Mouse (Mus musculus) small intestine, adult 2 months (tissue): Measurements from ENCODE around the gene Epb42. TPM values are rescaled to one million over a fixed set of nuclear protein-coding genes. Genes with fewer than 3 reads are reported as not detected.
"Not testable (repeated sequence)": the region's sequence is repeated elsewhere in the genome, so short reads cannot be mapped to it uniquely, and the experiment has no call there.

Source experiments
- H3K27ac ChIP-seq: fragments of 200-500 bp; 2 replicates; pipeline ENCODE4 v1.5.1; 2012; ENCODE audit warnings: low read depth, low read length, control low read depth, inconsistent platforms; ENCODE audit not compliant: insufficient read depth
- H3K27me3 ChIP-seq: fragments of 200-500 bp; 2 replicates; pipeline ENCODE4 v1.6.1; 2012; ENCODE audit warnings: mild to moderate bottlenecking, moderate library complexity, low read length, inconsistent platforms; ENCODE audit not compliant: control insufficient read depth, insufficient read depth
- H3K36me3 ChIP-seq: fragments of 200-500 bp; 2 replicates; pipeline ENCODE4 v1.6.1; 2012; ENCODE audit warnings: mild to moderate bottlenecking, low read length, control low read depth, inconsistent platforms; ENCODE audit not compliant: control insufficient read depth, insufficient read depth
- H3K4me1 ChIP-seq: fragments of 200-500 bp; 2 replicates; pipeline ENCODE4 v1.6.1; 2012; ENCODE audit warnings: low read length, inconsistent platforms, mixed read lengths; ENCODE audit not compliant: control insufficient read depth, insufficient read depth, insufficient read length
- H3K4me3 ChIP-seq: fragments of 200-500 bp; 2 replicates; pipeline ENCODE4 v1.5.1; 2012; ENCODE audit warnings: low read depth, mild to moderate bottlenecking, control low read depth, inconsistent platforms, low read length, moderate library complexity
- CTCF ChIP-seq: fragments of 200-500 bp; IDR thresholded peaks from 2 replicates; pipeline ENCODE4 v1.5.1; 2012; ENCODE audit warnings: low read depth, mild to moderate bottlenecking, control low read depth, inconsistent platforms, low read length, moderate library complexity, mixed read lengths; ENCODE audit not compliant: insufficient replicate concordance, insufficient read length; ENCODE audit errors: extremely low read depth
- POLR2A ChIP-seq: fragments of 200-500 bp; IDR thresholded peaks from 2 replicates; pipeline ENCODE4 v1.6.1; 2012; ENCODE audit warnings: low read depth, mild to moderate bottlenecking, control low read depth, inconsistent platforms, low read length, moderate library complexity
- WGBS: fragments of 180-500 bp; shearing (Covaris S2); methylation state at CpG from one replicate; pipeline ENCODE4 v1.1.7; 2018; 5-methylcytosine and 5-hydroxymethylcytosine counted together
- polyA plus RNA-seq: library from polyadenylated mRNA; depleted of rRNA; stranded (reverse); fragments of >200 nt; gene quantifications from 2 replicates; pipeline ENCODE4 v1.2.3, GENCODE M21; 2012; rRNA removed

The Epb42 gene
- polyA plus RNA-seq, 1 experiment = 0.38 TPM

- Histone ChIP-seq H3K36me3 (no peaks in the 10 kb centered on the region), H3K27ac (no peak overlapping the region), H3K27me3 (no peaks in the 10 kb centered on the region), H3K4me3 (no peak overlapping the region), H3K4me1 (peaks cover 3% of the 10 kb centered on the region; the same call in 1 of the 2 replicates)
- TF ChIP-seq CTCF (no peak), POLR2A (no peak)
- 66% methylated on average over 4 of the region's 4 CpGs for WGBS
These were observed 60.6 kb downstream of the Epb42 start for GRCm38 (mm10) chr2:120976308-120976707.

DNA sequence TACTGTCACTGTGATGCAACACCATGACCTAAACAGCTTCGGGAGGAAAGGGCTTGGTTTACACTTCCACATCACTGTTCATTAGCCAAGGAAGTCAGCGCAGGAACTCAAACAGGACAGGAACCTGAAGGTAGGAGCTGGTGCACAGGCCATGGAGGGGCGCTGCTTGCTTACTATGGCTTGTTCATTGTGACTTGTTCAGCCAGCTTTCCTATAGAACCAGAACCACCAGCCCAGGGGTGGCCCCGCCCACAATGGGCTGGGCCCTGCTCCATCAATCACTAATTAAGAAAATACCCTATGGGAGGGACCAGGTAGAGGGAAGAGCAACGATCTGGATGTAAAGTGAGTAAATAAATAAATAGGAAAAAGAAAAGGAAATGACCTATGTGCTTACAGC is 63.9 kb downstream of the Epb42 start:
- WGBS = 18% methylated on average over 5 of the region's 5 CpGs

GRCm38 (mm10) chr2:120972257-120972656 is 64.6 kb downstream of the Epb42 start:
- H3K4me1 ChIP-seq, H3K27me3 ChIP-seq, H3K27ac ChIP-seq, H3K4me3 ChIP-seq, H3K36me3 ChIP-seq: not testable (repeated sequence)
- WGBS = 94% methylated on average over 8 of the region's 8 CpGs

More for the DNA sequence above, 63.9 kb downstream of the Epb42 start:
- no peaks in the 10 kb centered on the region for H3K27me3 ChIP-seq
- no peak for TF ChIP-seq POLR2A
- no peak for TF ChIP-seq CTCF
- no peak overlapping the region for H3K4me3 ChIP-seq
- H3K4me1 ChIP-seq = peaks cover 5% of the 10 kb centered on the region; the same call in 1 of the 2 replicates
- no peaks in the 10 kb centered on the region for H3K36me3 ChIP-seq
- no peak overlapping the region for H3K27ac ChIP-seq

DNA sequence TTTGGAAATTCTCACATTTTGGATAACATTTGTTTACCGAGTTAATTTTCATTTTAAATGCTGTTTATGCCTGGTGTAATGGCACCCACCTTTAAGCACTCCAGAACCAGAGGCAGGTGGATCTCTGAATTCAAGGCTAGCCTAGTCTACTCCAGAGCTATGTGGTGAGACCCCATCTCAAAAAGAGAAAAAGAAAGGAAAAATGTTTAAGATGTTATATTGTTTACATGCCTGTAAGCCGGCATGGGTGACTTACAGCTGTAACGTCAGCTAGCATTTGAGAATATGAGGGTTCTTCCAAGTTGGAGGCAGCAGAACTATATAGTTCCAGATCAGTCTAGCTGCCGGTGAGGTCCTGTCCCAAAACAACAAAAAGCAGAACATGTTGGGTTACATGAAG is 65.1 kb downstream of the Epb42 start:
- TF ChIP-seq POLR2A (no peak), CTCF (no peak)
- 0 out of 2 replicates have a peak, but pooled peaks cover 2% of the 10 kb centered on the region for H3K4me1 ChIP-seq
- H3K27me3 ChIP-seq = no peaks in the 10 kb centered on the region
- no peak overlapping the region for H3K27ac ChIP-seq
- H3K4me3 ChIP-seq = no peak overlapping the region
- H3K36me3 ChIP-seq = no peaks in the 10 kb centered on the region
- 85% methylated on average over 4 of the region's 4 CpGs for WGBS

- Histone ChIP-seq H3K36me3 (no peaks in the 10 kb centered on the region), H3K4me1 (0 out of 2 replicates have a peak, but pooled peaks cover 2% of the 10 kb centered on the region), H3K4me3 (peak within 1 kb of the TSS; percentile 94), H3K27ac (peak within 1 kb of the TSS; percentile 72), H3K27me3 (no peaks in the 10 kb centered on the region)
- TF ChIP-seq POLR2A (peak; percentile 88; the same call in 1 of the 2 replicates), CTCF (no peak)
- WGBS = under 1% methylated on average over 39 of the region's 39 CpGs
These were observed 66.3 kb downstream of the Epb42 start, which contains the start of gene Ubr1 for GRCm38 (mm10) chr2:120970559-120971080. Ubr1 (minus strand) TSS chr2:120970715.

GRCm38 (mm10) chr2:120970045-120970539 is 66.8 kb downstream of the Epb42 start:
- under 1% methylated on average over 23 of the region's 23 CpGs for WGBS
- Histone ChIP-seq H3K27ac (peak overlapping the region; percentile 44), H3K27me3 (no peaks in the 10 kb centered on the region), H3K4me1 (0 out of 2 replicates have a peak, but pooled peaks cover 2% of the 10 kb centered on the region), H3K36me3 (no peaks in the 10 kb centered on the region), H3K4me3 (peak overlapping the region; percentile 94)
- TF ChIP-seq CTCF (no peak), POLR2A (no peak)

Other genes with a start within 250 kb of the Epb42 start
- 12.9 and 19.8 TPM in 2 replicates for gene Cdan1, start 186.9 kb downstream of the Epb42 start, polyA plus RNA-seq
- 1.5 and 1.6 TPM in 2 replicates for gene Ttbk2, start 186.5 kb downstream of the Epb42 start, polyA plus RNA-seq
- gene Ubr1, start 66.4 kb downstream of the Epb42 start, polyA plus RNA-seq = 6.1 and 12.1 TPM in 2 replicates
- gene Tmem62, start 60.1 kb downstream of the Epb42 start, polyA plus RNA-seq = 2.3 and 5.1 TPM in 2 replicates
- 3.8 and 9.8 TPM in 2 replicates for gene Ccndbp1, start 28.7 kb downstream of the Epb42 start, polyA plus RNA-seq
- gene Tgm5, start 48.8 kb upstream of the Epb42 start, polyA plus RNA-seq = 0.15 and 0.24 TPM in 2 replicates
- not detected in 2 replicates for gene Tgm7, start 72.7 kb upstream of the Epb42 start, polyA plus RNA-seq
- 0.38 and 1.3 TPM in 2 replicates for gene Adal, start 103.4 kb upstream of the Epb42 start, polyA plus RNA-seq
- 5.5 and 7.9 TPM in 2 replicates for gene Lcmt2, start 103.6 kb upstream of the Epb42 start, polyA plus RNA-seq
- gene Tubgcp4, start 133.6 kb upstream of the Epb42 start, polyA plus RNA-seq = 8.1 and 14.1 TPM in 2 replicates
- gene Zscan29, start 134.1 kb upstream of the Epb42 start, polyA plus RNA-seq = 1.2 and 2.5 TPM in 2 replicates
- gene Trp53bp1, start 234.3 kb upstream of the Epb42 start, polyA plus RNA-seq = 4.6 and 9.5 TPM in 2 replicates